Mouse (Mus musculus) midbrain, embryonic 13.5 days (tissue): ENCODE data around the gene Pla2g16. TPM values are rescaled to one million over a fixed set of nuclear protein-coding genes. Genes with fewer than 3 reads are reported as not detected.

ENCODE experiments used
- ATAC-seq: fragments of 200-750 bp; cut with Nextera tagmentation; 2 replicates; pipeline ENCODE4 v1.8.0; 2017; ENCODE audit warnings: mild to moderate bottlenecking, moderate TSS enrichment, moderate library complexity
- H3K27ac ChIP-seq: fragments of 300-500 bp; sonication (generic); 2 replicates; pipeline ENCODE4 v1.5.1; 2015; ENCODE audit warnings: inconsistent platforms, mild to moderate bottlenecking, moderate library complexity
- H3K27me3 ChIP-seq: fragments of 300-500 bp; sonication (generic); 2 replicates; pipeline ENCODE4 v1.6.1; 2015; ENCODE audit warnings: mild to moderate bottlenecking, inconsistent platforms
- H3K36me3 ChIP-seq: fragments of 300-500 bp; sonication (generic); 2 replicates; pipeline ENCODE4 v1.6.1; 2015; ENCODE audit warnings: mild to moderate bottlenecking, inconsistent platforms
- H3K4me1 ChIP-seq: fragments of 300-500 bp; sonication (generic); replicated peaks from 2 replicates; pipeline ENCODE4 v1.6.1; 2015; ENCODE audit warnings: inconsistent platforms
- H3K4me2 ChIP-seq: fragments of 300-500 bp; sonication (generic); replicated peaks from 2 replicates; pipeline ENCODE4 v1.6.1; 2015; ENCODE audit warnings: moderate library complexity, mild to moderate bottlenecking, inconsistent platforms
- H3K4me3 ChIP-seq: fragments of 300-500 bp; sonication (generic); replicated peaks from 2 replicates; pipeline ENCODE4 v1.5.1; 2015; ENCODE audit warnings: mild to moderate bottlenecking, inconsistent platforms
- H3K9ac ChIP-seq: fragments of 300-500 bp; sonication (generic); replicated peaks from 2 replicates; pipeline ENCODE4 v1.6.1; 2015; ENCODE audit warnings: mild to moderate bottlenecking, inconsistent platforms
- H3K9me3 ChIP-seq: fragments of 300-500 bp; sonication (generic); 2 replicates; pipeline ENCODE4 v1.6.1; 2016; ENCODE audit warnings: mild to moderate bottlenecking, inconsistent platforms
- WGBS: fragments of 180-500 bp; shearing (Covaris S2); methylation state at CpG from one replicate; pipeline ENCODE4 v1.1.7; 2015; 5-methylcytosine and 5-hydroxymethylcytosine counted together
- polyA plus RNA-seq: library from polyadenylated mRNA; unstranded; fragments of >200 nt; fragmentation: Nextera tagmentation; extraction: Ambion mirVana; gene quantifications from 2 replicates; pipeline ENCODE4 v1.2.1, GENCODE M21; 2015

Pla2g16 gene
- polyA plus RNA-seq: 1.3 and 2.6 TPM in 2 replicates

DNA sequence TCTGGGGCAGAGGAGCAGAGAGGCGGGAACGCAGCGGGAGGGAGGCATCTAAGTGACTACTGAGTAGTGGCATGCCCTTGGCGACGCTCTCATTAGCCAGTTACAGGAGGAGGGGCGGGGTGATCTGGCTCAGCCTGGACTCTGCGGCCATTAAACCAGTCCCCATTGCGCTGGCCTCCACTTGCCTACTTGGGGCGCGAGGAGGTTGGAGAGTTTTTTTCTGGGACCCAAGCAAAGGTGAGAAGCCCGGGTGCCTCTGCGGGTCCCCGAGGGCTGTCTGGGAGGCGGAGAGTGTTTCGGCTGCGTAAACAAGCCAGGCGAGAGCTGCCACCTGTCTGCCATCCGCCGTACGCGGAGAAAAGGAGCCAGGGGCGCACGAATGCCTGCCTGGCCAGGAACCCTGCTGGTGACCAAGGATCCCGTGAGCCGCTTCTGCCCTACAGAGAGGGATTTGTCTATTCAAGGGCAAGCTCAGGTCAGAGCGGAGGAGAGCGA, at the start of gene Pla2g16:
TSS of gene Pla2g16 (plus strand) at position 132 of the 495 bp plus-strand sequence.
- 1% methylated on average over 27 of the region's 27 CpGs for WGBS
- peak within 1 kb of the TSS; percentile 58 for H3K4me2 ChIP-seq
- H3K27me3 ChIP-seq: peaks cover 12% of the 10 kb centered on the region
- peak within 1 kb of the TSS; percentile 26; the same call in 1 of the 2 replicates for H3K9ac ChIP-seq
- peaks cover 12% of the 10 kb centered on the region for H3K4me1 ChIP-seq
- no peaks in the 10 kb centered on the region for H3K36me3 ChIP-seq
- no peak within 1 kb of the TSS for H3K27ac ChIP-seq
- no peaks in the 10 kb centered on the region for H3K9me3 ChIP-seq
- peak within 1 kb of the TSS; percentile 32 for H3K4me3 ChIP-seq
- peak; percentile 76 for ATAC-seq

DNA sequence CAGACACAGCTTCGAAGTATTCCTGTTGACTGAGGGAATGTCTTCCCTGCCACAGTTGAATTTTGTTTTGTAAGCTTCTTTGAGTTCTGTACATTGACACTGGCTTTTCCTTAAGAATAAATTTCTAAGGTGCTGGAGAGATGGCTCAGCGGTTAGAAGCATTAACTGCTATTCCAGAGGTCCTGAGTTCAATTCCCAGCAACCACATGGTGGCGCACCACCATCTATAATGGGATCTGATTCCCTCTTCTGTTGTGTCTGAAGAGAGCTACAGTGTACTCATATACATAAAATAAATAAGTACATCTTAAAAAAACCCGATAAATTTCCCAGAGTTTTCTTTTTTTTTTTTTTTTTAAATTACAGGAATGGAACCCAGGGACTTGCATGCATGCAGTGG, 49.2 kb upstream of the Pla2g16 start:
- Histone ChIP-seq H3K36me3 (peaks cover 8% of the 10 kb centered on the region), H3K4me1 (no peaks in the 10 kb centered on the region), H3K9me3 (no peaks in the 10 kb centered on the region), H3K4me3 (no peak overlapping the region), H3K4me2 (no peak overlapping the region), H3K27me3 (no peaks in the 10 kb centered on the region), H3K9ac (no peak overlapping the region), H3K27ac (no peak overlapping the region)
- no peak for ATAC-seq
- 68% methylated on average over 4 of the region's 4 CpGs for WGBS

DNA sequence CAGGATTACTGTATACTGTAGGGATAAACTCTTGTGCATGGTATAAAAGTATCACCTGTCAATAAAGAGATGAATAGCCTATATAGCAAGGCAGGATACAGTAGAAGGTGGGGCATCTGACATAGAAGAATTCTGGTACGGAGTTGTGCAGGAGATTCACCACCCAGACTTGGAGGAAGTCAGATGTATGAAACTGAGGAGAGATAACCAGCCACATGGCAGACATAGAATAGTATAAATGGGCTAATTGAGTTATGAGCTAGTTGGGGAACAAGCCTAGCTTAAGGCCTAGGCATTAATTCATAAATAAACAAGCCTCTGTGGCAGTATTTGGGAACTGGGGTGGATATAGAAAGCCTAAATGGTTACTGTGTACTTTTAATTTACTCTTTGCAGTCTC, 40.8 kb upstream of the Pla2g16 start:
- H3K4me3 ChIP-seq: no peak overlapping the region
- H3K27ac ChIP-seq: no peak overlapping the region
- H3K4me1 ChIP-seq: no peaks in the 10 kb centered on the region
- H3K4me2 ChIP-seq: no peak overlapping the region
- H3K36me3 ChIP-seq: peaks cover 12% of the 10 kb centered on the region
- no peaks in the 10 kb centered on the region for H3K27me3 ChIP-seq
- no peak for ATAC-seq
- no peaks in the 10 kb centered on the region for H3K9me3 ChIP-seq
- WGBS: 95% methylated on average over 1 of the region's 1 CpGs
- H3K9ac ChIP-seq: no peak overlapping the region

DNA sequence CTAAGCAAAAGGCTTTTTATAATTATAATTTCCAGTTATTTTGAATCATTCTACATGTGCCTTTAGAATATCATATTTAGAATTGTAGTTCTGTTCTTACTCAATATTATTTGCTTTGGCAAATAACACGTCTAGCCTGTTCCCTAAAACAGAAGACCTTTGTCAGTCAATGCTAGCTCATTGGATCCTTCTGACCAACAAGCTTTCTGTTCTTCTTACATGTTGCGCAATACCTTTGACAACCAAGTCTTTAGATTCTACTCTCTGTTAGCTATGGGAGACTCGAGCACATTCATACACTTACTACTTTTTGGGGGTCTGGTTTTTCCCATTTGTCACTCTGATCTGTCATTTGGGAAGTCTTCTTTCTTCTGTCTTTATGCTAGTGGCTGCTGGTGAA, 35.6 kb upstream of the Pla2g16 start:
- Histone ChIP-seq H3K4me1 (no peaks in the 10 kb centered on the region), H3K4me2 (no peak overlapping the region), H3K4me3 (no peak overlapping the region), H3K27ac (no peak overlapping the region), H3K36me3 (peaks cover 43% of the 10 kb centered on the region), H3K9me3 (no peaks in the 10 kb centered on the region), H3K9ac (no peak overlapping the region), H3K27me3 (no peaks in the 10 kb centered on the region)
- WGBS: 98% methylated on average over 3 of the region's 3 CpGs
- no peak for ATAC-seq

GRCm38 (mm10) chr19:7522856-7523255, 34.4 kb upstream of the Pla2g16 start:
- no peaks in the 10 kb centered on the region for H3K27me3 ChIP-seq
- WGBS: 94% methylated on average over 2 of the region's 2 CpGs
- no peaks in the 10 kb centered on the region for H3K4me1 ChIP-seq
- no peak overlapping the region for H3K27ac ChIP-seq
- ATAC-seq: no peak
- H3K9ac ChIP-seq: no peak overlapping the region
- H3K4me2 ChIP-seq: no peak overlapping the region
- no peak overlapping the region for H3K4me3 ChIP-seq
- peaks cover 44% of the 10 kb centered on the region for H3K36me3 ChIP-seq
- no peaks in the 10 kb centered on the region for H3K9me3 ChIP-seq

DNA sequence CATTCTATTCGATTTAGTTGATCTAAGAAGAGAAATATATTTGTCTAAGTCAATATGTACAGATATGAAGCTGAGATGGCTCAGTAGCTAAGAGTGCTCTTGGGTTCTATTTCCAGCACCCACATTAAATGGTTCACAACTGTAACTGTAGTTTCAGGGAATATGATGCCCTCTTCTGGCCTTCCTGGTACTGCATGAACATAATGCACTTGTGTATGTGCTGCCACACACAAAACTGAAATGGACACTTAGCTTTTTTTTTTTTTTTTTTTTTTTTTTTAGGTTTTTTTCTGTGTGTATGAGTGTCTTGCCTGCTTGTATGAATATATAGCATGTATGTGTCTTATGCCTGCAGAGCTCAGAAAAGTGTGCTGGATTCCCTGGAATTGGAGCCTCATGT, 34.0 kb upstream of the Pla2g16 start:
- Histone ChIP-seq H3K9ac (no peak overlapping the region), H3K36me3 (peaks cover 43% of the 10 kb centered on the region), H3K9me3 (no peaks in the 10 kb centered on the region), H3K4me2 (no peak overlapping the region), H3K4me3 (no peak overlapping the region), H3K27ac (no peak overlapping the region), H3K27me3 (no peaks in the 10 kb centered on the region), H3K4me1 (no peaks in the 10 kb centered on the region)
- WGBS: 94% methylated on average over 1 of the region's 1 CpGs
- ATAC-seq: no peak

- no peak overlapping the region for H3K4me3 ChIP-seq
- no peaks in the 10 kb centered on the region for H3K9me3 ChIP-seq
- H3K4me1 ChIP-seq: no peaks in the 10 kb centered on the region
- no peak for ATAC-seq
- no peaks in the 10 kb centered on the region for H3K27me3 ChIP-seq
- no peak overlapping the region for H3K9ac ChIP-seq
- no peak overlapping the region for H3K27ac ChIP-seq
- no peak overlapping the region for H3K4me2 ChIP-seq
- H3K36me3 ChIP-seq: peaks cover 39% of the 10 kb centered on the region
These were observed 33.5 kb upstream of the Pla2g16 start for GRCm38 (mm10) chr19:7523781-7524180.

- 89% methylated on average over 3 of the region's 3 CpGs for WGBS
- no peak overlapping the region for H3K27ac ChIP-seq
These were observed 32.4 kb upstream of the Pla2g16 start for GRCm38 (mm10) chr19:7524879-7525278.

GRCm38 (mm10) chr19:7528639-7529428, 28.4 kb upstream of the Pla2g16 start:
- H3K9ac ChIP-seq: no peak overlapping the region
- no peaks in the 10 kb centered on the region for H3K27me3 ChIP-seq
- ATAC-seq: peak; percentile 88
- no peaks in the 10 kb centered on the region for H3K9me3 ChIP-seq
- no peak overlapping the region for H3K27ac ChIP-seq
- H3K36me3 ChIP-seq: peaks cover 33% of the 10 kb centered on the region
- H3K4me2 ChIP-seq: no peak overlapping the region
- no peaks in the 10 kb centered on the region for H3K4me1 ChIP-seq
- no peak overlapping the region for H3K4me3 ChIP-seq
- WGBS: 57% methylated on average over 7 of the region's 7 CpGs

More at GRCm38 (mm10) chr19:7524879-7525278, 32.4 kb upstream of the Pla2g16 start:
- H3K27me3 ChIP-seq: no peaks in the 10 kb centered on the region
- ATAC-seq: no peak
- no peaks in the 10 kb centered on the region for H3K4me1 ChIP-seq
- H3K4me3 ChIP-seq: no peak overlapping the region
- peaks cover 36% of the 10 kb centered on the region for H3K36me3 ChIP-seq
- H3K9ac ChIP-seq: no peak overlapping the region
- H3K9me3 ChIP-seq: no peaks in the 10 kb centered on the region
- H3K4me2 ChIP-seq: no peak overlapping the region

GRCm38 (mm10) chr19:7531906-7532305, 25.4 kb upstream of the Pla2g16 start:
- Histone ChIP-seq H3K4me3 (no peak overlapping the region), H3K4me2 (no peak overlapping the region), H3K27ac (no peak overlapping the region), H3K9ac (no peak overlapping the region), H3K36me3 (peaks cover 32% of the 10 kb centered on the region), H3K4me1 (no peaks in the 10 kb centered on the region), H3K9me3 (no peaks in the 10 kb centered on the region), H3K27me3 (no peaks in the 10 kb centered on the region)
- WGBS: 92% methylated on average over 5 of the region's 5 CpGs
- no peak for ATAC-seq

DNA sequence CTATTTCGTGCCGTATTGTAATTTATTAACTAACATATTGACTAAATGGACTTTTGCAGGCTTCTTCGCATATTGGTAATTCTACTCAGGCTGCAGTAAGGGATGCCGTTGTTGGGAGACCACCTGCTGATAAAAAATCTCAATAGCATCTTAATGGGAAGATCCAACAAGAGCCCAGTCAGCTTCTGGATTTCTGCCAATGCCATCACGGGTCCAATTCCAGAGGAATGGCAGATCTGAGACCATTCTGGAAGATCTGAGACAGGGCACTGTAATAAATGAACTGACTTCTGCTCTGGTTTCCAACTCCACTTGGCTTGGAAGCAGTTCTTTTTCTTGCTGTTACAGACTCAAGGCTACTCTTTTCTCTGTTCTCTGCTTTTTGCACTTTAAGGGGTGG, 23.4 kb upstream of the Pla2g16 start:
- no peak overlapping the region for H3K27ac ChIP-seq
- H3K4me3 ChIP-seq: no peak overlapping the region
- no peak overlapping the region for H3K4me2 ChIP-seq
- no peaks in the 10 kb centered on the region for H3K9me3 ChIP-seq
- H3K9ac ChIP-seq: no peak overlapping the region
- H3K36me3 ChIP-seq: peaks cover 29% of the 10 kb centered on the region
- no peaks in the 10 kb centered on the region for H3K4me1 ChIP-seq
- WGBS: 77% methylated on average over 5 of the region's 5 CpGs
- no peak for ATAC-seq
- no peaks in the 10 kb centered on the region for H3K27me3 ChIP-seq

- Histone ChIP-seq H3K4me1 (no peaks in the 10 kb centered on the region), H3K27ac (no peak overlapping the region), H3K9ac (no peak overlapping the region), H3K9me3 (no peaks in the 10 kb centered on the region), H3K4me2 (no peak overlapping the region), H3K36me3 (no peaks in the 10 kb centered on the region), H3K27me3 (no peaks in the 10 kb centered on the region), H3K4me3 (no peak overlapping the region)
- 94% methylated on average over 3 of the region's 3 CpGs for WGBS
- no peak for ATAC-seq
These were observed 8.3 kb upstream of the Pla2g16 start for GRCm38 (mm10) chr19:7548924-7549323.
